Mouse (Mus musculus): ENCODE results near the gene Dolpp1.

- TF ChIP-seq CTCF (IDR thresholded peaks at IDR 0.05; ENCODE audit: extremely low read depth, insufficient read length, insufficient replicate concordance, low read depth, low read length) (no peak), POLR2A (IDR thresholded peaks at IDR 0.05; ENCODE audit: low read depth, low read length) (no peak)
Observed at GRCm38 (mm10) chr2:30444006-30444405, 52.0 kb downstream of the Dolpp1 start.

Data from small intestine, adult 2 months (tissue).